Mouse (Mus musculus): ENCODE data around the gene Lhx2. TPM values are rescaled to one million over a fixed set of nuclear protein-coding genes. Genes with fewer than 3 reads are reported as not detected.

Gene Lhx2
- 55.5 and 61.5 TPM in 2 replicates for polyA plus RNA-seq (2014; fragmentation: Nextera tagmentation; extraction: Ambion mirVana)

- WGBS, result 1% methylated on average over 55 of the region's 92 CpGs
- ATAC-seq (ENCODE audit: low FRiP score) (peak; percentile 71), DNase-seq (ENCODE audit: low spot score, missing footprints) (peak; percentile 95)
- Histone ChIP-seq H3K4me1 (ENCODE audit: control insufficient read depth, insufficient read depth, low read length) (peaks cover 9% of the 10 kb centered on the region; the same call in 1 of the 2 replicates), H3K36me3 (ENCODE audit: control insufficient read depth, insufficient read depth, low read length) (no peaks in the 10 kb centered on the region), H3K9me3 (ENCODE audit: control insufficient read depth, low read length) (no peaks in the 10 kb centered on the region), H3K9ac (ENCODE audit: low read length) (peak within 1 kb of the TSS; percentile 61), H3K4me3 (ENCODE audit: low read depth, low read length) (peak within 1 kb of the TSS; percentile 36), H3K27me3 (ENCODE audit: control insufficient read depth, insufficient read depth, low read length) (peaks cover 95% of the 10 kb centered on the region), H3K4me2 (peak within 1 kb of the TSS; percentile 56), H3K27ac (ENCODE audit: low read depth, low read length) (peak within 1 kb of the TSS; percentile 68)
Measured at GRCm38 (mm10) chr2:38338990-38339909, at the start of gene Lhx2. TSS of gene Lhx2 (plus strand) at chr2:38339281.

- 100% methylated on average over 1 of the region's 1 CpGs for WGBS
- Histone ChIP-seq H3K4me1 (ENCODE audit: control insufficient read depth, insufficient read depth, low read length) (no peaks in the 10 kb centered on the region; the same call in 1 of the 2 replicates), H3K36me3 (ENCODE audit: control insufficient read depth, insufficient read depth, low read length) (no peaks in the 10 kb centered on the region), H3K27ac (ENCODE audit: low read depth, low read length) (no peak overlapping the region), H3K9ac (ENCODE audit: low read length) (no peak overlapping the region), H3K27me3 (ENCODE audit: control insufficient read depth, insufficient read depth, low read length) (no peaks in the 10 kb centered on the region), H3K9me3 (ENCODE audit: control insufficient read depth, low read length) (no peaks in the 10 kb centered on the region), H3K4me3 (ENCODE audit: low read depth, low read length) (no peak overlapping the region), H3K4me2 (no peak overlapping the region)
- ATAC-seq (ENCODE audit: low FRiP score) (no peak), DNase-seq (ENCODE audit: low spot score, missing footprints) (no peak)
Measured at GRCm38 (mm10) chr2:38291526-38291925, 47.6 kb upstream of the Lhx2 start.

- no peak overlapping the region for H3K27ac ChIP-seq (ENCODE audit: low read depth, low read length)
- H3K9ac ChIP-seq (ENCODE audit: low read length), result no peak overlapping the region
- ATAC-seq (ENCODE audit: low FRiP score), result no peak
- no peak overlapping the region for H3K4me3 ChIP-seq (ENCODE audit: low read depth, low read length)
- 94% methylated on average over 4 of the region's 4 CpGs for WGBS
- no peaks in the 10 kb centered on the region for H3K4me1 ChIP-seq (ENCODE audit: control insufficient read depth, insufficient read depth, low read length)
- H3K36me3 ChIP-seq (ENCODE audit: control insufficient read depth, insufficient read depth, low read length), result no peaks in the 10 kb centered on the region
- no peak overlapping the region for H3K4me2 ChIP-seq
- no peaks in the 10 kb centered on the region for H3K27me3 ChIP-seq (ENCODE audit: control insufficient read depth, insufficient read depth, low read length)
- DNase-seq (ENCODE audit: low spot score, missing footprints), result no peak
- no peaks in the 10 kb centered on the region for H3K9me3 ChIP-seq (ENCODE audit: control insufficient read depth, low read length)
Measured at GRCm38 (mm10) chr2:38295939-38296338, 43.1 kb upstream of the Lhx2 start.

- Histone ChIP-seq H3K9me3 (ENCODE audit: control insufficient read depth, low read length) (no peaks in the 10 kb centered on the region), H3K4me3 (ENCODE audit: low read depth, low read length) (no peak overlapping the region), H3K36me3 (ENCODE audit: control insufficient read depth, insufficient read depth, low read length) (no peaks in the 10 kb centered on the region), H3K4me2 (no peak overlapping the region), H3K9ac (ENCODE audit: low read length) (no peak overlapping the region), H3K27ac (ENCODE audit: low read depth, low read length) (no peak overlapping the region), H3K4me1 (ENCODE audit: control insufficient read depth, insufficient read depth, low read length) (no peaks in the 10 kb centered on the region), H3K27me3 (ENCODE audit: control insufficient read depth, insufficient read depth, low read length) (no peaks in the 10 kb centered on the region)
- whole genome bisulfite sequencing, result 88% methylated on average over 2 of the region's 2 CpGs
- no peak for ATAC-seq (ENCODE audit: low FRiP score)
- DNase-seq (ENCODE audit: low spot score, missing footprints), result no peak
Measured at GRCm38 (mm10) chr2:38300941-38301340, 38.1 kb upstream of the Lhx2 start.

- no peak overlapping the region for H3K27ac ChIP-seq (ENCODE audit: low read depth, low read length)
- no peaks in the 10 kb centered on the region for H3K4me1 ChIP-seq (ENCODE audit: control insufficient read depth, insufficient read depth, low read length)
- DNase-seq (ENCODE audit: low spot score, missing footprints), result no peak
- no peak overlapping the region for H3K4me2 ChIP-seq
- no peaks in the 10 kb centered on the region for H3K27me3 ChIP-seq (ENCODE audit: control insufficient read depth, insufficient read depth, low read length)
- no peak overlapping the region for H3K4me3 ChIP-seq (ENCODE audit: low read depth, low read length)
- H3K9me3 ChIP-seq (ENCODE audit: control insufficient read depth, low read length), result no peaks in the 10 kb centered on the region
- no peak for ATAC-seq (ENCODE audit: low FRiP score)
- no peak overlapping the region for H3K9ac ChIP-seq (ENCODE audit: low read length)
- H3K36me3 ChIP-seq (ENCODE audit: control insufficient read depth, insufficient read depth, low read length), result no peaks in the 10 kb centered on the region
- 86% methylated on average over 1 of the region's 1 CpGs for WGBS
Measured at GRCm38 (mm10) chr2:38305152-38305551, 33.9 kb upstream of the Lhx2 start.

GRCm38 (mm10) chr2:38312921-38313320 lies 26.2 kb upstream of the Lhx2 start:
- no peak overlapping the region for H3K27ac ChIP-seq (ENCODE audit: low read depth, low read length)
- DNase-seq (ENCODE audit: low spot score, missing footprints), result no peak
- H3K4me3 ChIP-seq (ENCODE audit: low read depth, low read length), result no peak overlapping the region
- ATAC-seq (ENCODE audit: low FRiP score), result no peak
- no peaks in the 10 kb centered on the region; the same call in 1 of the 2 replicates for H3K27me3 ChIP-seq (ENCODE audit: control insufficient read depth, insufficient read depth, low read length)
- H3K9ac ChIP-seq (ENCODE audit: low read length), result no peak overlapping the region
- WGBS, result 34% methylated on average over 3 of the region's 3 CpGs
- H3K36me3 ChIP-seq (ENCODE audit: control insufficient read depth, insufficient read depth, low read length), result no peaks in the 10 kb centered on the region
- H3K4me1 ChIP-seq (ENCODE audit: control insufficient read depth, insufficient read depth, low read length), result no peaks in the 10 kb centered on the region
- H3K9me3 ChIP-seq (ENCODE audit: control insufficient read depth, low read length), result no peaks in the 10 kb centered on the region
- no peak overlapping the region for H3K4me2 ChIP-seq

- H3K27me3 ChIP-seq (ENCODE audit: control insufficient read depth, insufficient read depth, low read length), result no peaks in the 10 kb centered on the region; the same call in 1 of the 2 replicates
- no peak overlapping the region for H3K27ac ChIP-seq (ENCODE audit: low read depth, low read length)
- 63% methylated on average over 3 of the region's 3 CpGs for WGBS
- no peaks in the 10 kb centered on the region for H3K36me3 ChIP-seq (ENCODE audit: control insufficient read depth, insufficient read depth, low read length)
- no peaks in the 10 kb centered on the region for H3K9me3 ChIP-seq (ENCODE audit: control insufficient read depth, low read length)
- no peaks in the 10 kb centered on the region for H3K4me1 ChIP-seq (ENCODE audit: control insufficient read depth, insufficient read depth, low read length)
- ATAC-seq (ENCODE audit: low FRiP score) (no peak), DNase-seq (ENCODE audit: low spot score, missing footprints) (no peak)
- no peak overlapping the region for H3K4me3 ChIP-seq (ENCODE audit: low read depth, low read length)
- H3K4me2 ChIP-seq, result no peak overlapping the region
- no peak overlapping the region for H3K9ac ChIP-seq (ENCODE audit: low read length)
Measured at GRCm38 (mm10) chr2:38313399-38313798, 25.7 kb upstream of the Lhx2 start.

GRCm38 (mm10) chr2:38319086-38319485 lies 20.0 kb upstream of the Lhx2 start:
- ATAC-seq (ENCODE audit: low FRiP score), result no peak
- WGBS, result 92% methylated on average over 11 of the region's 11 CpGs
- H3K36me3 ChIP-seq (ENCODE audit: control insufficient read depth, insufficient read depth, low read length), result no peaks in the 10 kb centered on the region

GRCm38 (mm10) chr2:38320911-38321310 lies 18.2 kb upstream of the Lhx2 start:
- Histone ChIP-seq H3K27ac (ENCODE audit: low read depth, low read length) (no peak overlapping the region), H3K4me2 (no peak overlapping the region), H3K4me3 (ENCODE audit: low read depth, low read length) (no peak overlapping the region), H3K4me1 (ENCODE audit: control insufficient read depth, insufficient read depth, low read length) (no peaks in the 10 kb centered on the region), H3K9me3 (ENCODE audit: control insufficient read depth, low read length) (no peaks in the 10 kb centered on the region), H3K36me3 (ENCODE audit: control insufficient read depth, insufficient read depth, low read length) (no peaks in the 10 kb centered on the region), H3K27me3 (ENCODE audit: control insufficient read depth, insufficient read depth, low read length) (no peaks in the 10 kb centered on the region; the same call in none of the 2 replicates), H3K9ac (ENCODE audit: low read length) (no peak overlapping the region)
- ATAC-seq (ENCODE audit: low FRiP score), result no peak
- WGBS, result 71% methylated on average over 4 of the region's 4 CpGs
- no peak for DNase-seq (ENCODE audit: low spot score, missing footprints)

More at GRCm38 (mm10) chr2:38319086-38319485, 20.0 kb upstream of the Lhx2 start:
- Histone ChIP-seq H3K4me1 (ENCODE audit: control insufficient read depth, insufficient read depth, low read length) (no peaks in the 10 kb centered on the region), H3K27ac (ENCODE audit: low read depth, low read length) (no peak overlapping the region), H3K9ac (ENCODE audit: low read length) (no peak overlapping the region), H3K4me3 (ENCODE audit: low read depth, low read length) (no peak overlapping the region), H3K4me2 (no peak overlapping the region), H3K27me3 (ENCODE audit: control insufficient read depth, insufficient read depth, low read length) (no peaks in the 10 kb centered on the region; the same call in 1 of the 2 replicates), H3K9me3 (ENCODE audit: control insufficient read depth, low read length) (no peaks in the 10 kb centered on the region)
- DNase-seq (ENCODE audit: low spot score, missing footprints), result no peak
